Mouse (Mus musculus) MEL (cell line): Measurements from ENCODE around the gene Fmn2. TPM values are rescaled to one million over a fixed set of nuclear protein-coding genes. Genes with fewer than 3 reads are reported as not detected.

ENCODE experiments used
- DNase-seq: peaks from one replicate; pipeline ENCODE4 v3.0.0; 2011; ENCODE audit warnings: low read depth, low spot score
- H3K27ac ChIP-seq: 2 replicates; pipeline ENCODE4 v1.5.1; 2012; ENCODE audit warnings: low read depth, mild to moderate bottlenecking, control low read depth, low read length, moderate library complexity; ENCODE audit not compliant: control insufficient read depth
- H3K27me3 ChIP-seq, 2 experiments: fragments of 150-350 bp in 1 of 2; sonication (generic) in 1 of 2; 2 replicates each; pipeline ENCODE4 v1.6.1; 2012; ENCODE audit warnings: low read length in 2 of 2, mild to moderate bottlenecking in 2 of 2, improper control_type of control experiment in 1 of 2, moderate library complexity in 1 of 2; ENCODE audit not compliant: insufficient read depth in 2 of 2, control insufficient read depth in 1 of 2
- H3K36me3 ChIP-seq, 2 experiments: 2 replicates each; pipeline ENCODE4 v1.6.1; 2012 to 2014; ENCODE audit warnings: low read length in 2 of 2, improper control_type of control experiment in 1 of 2, inconsistent platforms in 1 of 2, mild to moderate bottlenecking in 1 of 2; ENCODE audit not compliant: insufficient read depth in 2 of 2, control insufficient read depth in 1 of 2
- H3K4me1 ChIP-seq, 2 experiments: fragments of 150-350 bp in 1 of 2; sonication (generic) in 1 of 2; 2 replicates each; pipeline ENCODE4 v1.6.1; 2012; ENCODE audit warnings: low read length in 2 of 2, improper control_type of control experiment in 1 of 2, mild to moderate bottlenecking in 1 of 2; ENCODE audit not compliant: insufficient read depth in 2 of 2, control insufficient read depth in 1 of 2
- H3K4me3 ChIP-seq, 2 experiments: fragments of 150-350 bp in 1 of 2; sonication (generic) in 1 of 2; 2 replicates each; pipeline ENCODE4 v1.5.1; 2012; ENCODE audit warnings: low read depth in 2 of 2, low read length in 2 of 2, mild to moderate bottlenecking in 2 of 2, moderate library complexity in 2 of 2, control low read depth in 1 of 2, improper control_type of control experiment in 1 of 2; ENCODE audit not compliant: control insufficient read depth in 1 of 2, insufficient read depth in 1 of 2
- H3K79me2 ChIP-seq: 2 replicates; pipeline ENCODE4 v1.6.1; 2012; ENCODE audit warnings: mild to moderate bottlenecking, low read length, moderate library complexity; ENCODE audit not compliant: control insufficient read depth, poor library complexity, insufficient read depth
- H3K9ac ChIP-seq: 2 replicates; pipeline ENCODE4 v1.6.1; 2012; ENCODE audit warnings: low read depth, mild to moderate bottlenecking, control low read depth, low read length, moderate library complexity; ENCODE audit not compliant: control insufficient read depth, poor library complexity, severe bottlenecking
- H3K9me3 ChIP-seq: fragments of 150-350 bp; sonication (generic); replicated peaks from 2 replicates; pipeline ENCODE4 v1.6.1; 2012; ENCODE audit warnings: mild to moderate bottlenecking, low read length, improper control_type of control experiment, moderate library complexity; ENCODE audit not compliant: insufficient read depth
- CHD1 ChIP-seq: IDR thresholded peaks from 2 replicates; pipeline ENCODE4 v1.6.1; 2012; ENCODE audit warnings: low read depth, mild to moderate bottlenecking, inconsistent platforms, low read length, improper control_type of control experiment
- CTCF ChIP-seq, 3 experiments: IDR thresholded peaks in 2 of 3; conservative IDR thresholded peaks in 1 of 3; 2 replicates each; pipeline ENCODE4 v1.5.1; 2011 to 2012; ENCODE audit warnings: low read length in 3 of 3, low read depth in 2 of 3, mild to moderate bottlenecking in 2 of 3, improper control_type of control experiment in 1 of 3, inconsistent platforms in 1 of 3, mixed read lengths in 1 of 3, moderate library complexity in 1 of 3; ENCODE audit not compliant: control insufficient read depth in 1 of 3, insufficient read depth in 1 of 3, poor library complexity in 1 of 3, severe bottlenecking in 1 of 3
- E2F4 ChIP-seq: IDR thresholded peaks from 2 replicates; pipeline ENCODE4 v1.6.1; 2011; ENCODE audit warnings: low read depth, low read length, improper control_type of control experiment, borderline replicate concordance
- EP300 ChIP-seq, 2 experiments: IDR thresholded peaks; 2 replicates each; pipeline ENCODE4 v1.6.1; 2011; ENCODE audit warnings: improper control_type of control experiment in 2 of 2, low read length in 2 of 2, low read depth in 1 of 2, mild to moderate bottlenecking in 1 of 2
- ETS1 ChIP-seq: IDR thresholded peaks from 2 replicates; pipeline ENCODE4 v1.6.1; 2012; ENCODE audit warnings: low read depth, mild to moderate bottlenecking, inconsistent platforms, low read length, improper control_type of control experiment, moderate library complexity
- GATA1 ChIP-seq: IDR thresholded peaks from 2 replicates; pipeline ENCODE4 v1.6.1; 2011; ENCODE audit warnings: low read depth, low read length, improper control_type of control experiment
- HCFC1 ChIP-seq: IDR thresholded peaks from 2 replicates; pipeline ENCODE4 v1.6.1; 2012; ENCODE audit warnings: low read depth, mild to moderate bottlenecking, inconsistent platforms, low read length, improper control_type of control experiment, moderate library complexity
- JUND ChIP-seq: IDR thresholded peaks from 2 replicates; pipeline ENCODE4 v1.6.1; 2011; ENCODE audit warnings: low read depth, mild to moderate bottlenecking, improper control_type of control experiment, low read length
- KAT2A ChIP-seq: conservative IDR thresholded peaks from 2 replicates; pipeline ENCODE4 v1.6.1; 2012; ENCODE audit warnings: low read depth, low read length, improper control_type of control experiment, inconsistent platforms
- MAFK ChIP-seq: IDR thresholded peaks from 2 replicates; pipeline ENCODE4 v1.6.1; 2011; ENCODE audit warnings: low read depth, mild to moderate bottlenecking, low read length, improper control_type of control experiment, borderline replicate concordance
- MAX ChIP-seq: IDR thresholded peaks from 2 replicates; pipeline ENCODE4 v1.6.1; 2011; ENCODE audit warnings: low read length, improper control_type of control experiment
- MXI1 ChIP-seq: IDR thresholded peaks from 2 replicates; pipeline ENCODE4 v1.6.1; 2011; ENCODE audit warnings: mild to moderate bottlenecking, low read depth, low read length, improper control_type of control experiment
- POLR2AphosphoS5 ChIP-seq: IDR thresholded peaks from 2 replicates; pipeline ENCODE4 v1.6.1; 2012; ENCODE audit warnings: low read depth, borderline replicate concordance, mild to moderate bottlenecking, inconsistent platforms, low read length, moderate library complexity, mixed read lengths
- TAL1 ChIP-seq: IDR thresholded peaks from 2 replicates; pipeline ENCODE4 v1.6.1; 2012; ENCODE audit warnings: mild to moderate bottlenecking, inconsistent platforms, low read length, moderate library complexity, mixed read lengths
- TBP ChIP-seq: IDR thresholded peaks from 2 replicates; pipeline ENCODE4 v1.8.0; 2011; ENCODE audit warnings: low read depth, low read length, improper control_type of control experiment
- TCF12 ChIP-seq: IDR thresholded peaks from 2 replicates; pipeline ENCODE4 v1.6.1; 2014; ENCODE audit warnings: low read depth, mild to moderate bottlenecking, inconsistent platforms, low read length, improper control_type of control experiment, moderate library complexity
- UBTF ChIP-seq: IDR thresholded peaks from 2 replicates; pipeline ENCODE4 v1.6.1; 2012; ENCODE audit warnings: low read depth, mild to moderate bottlenecking, inconsistent platforms, low read length, improper control_type of control experiment, moderate library complexity, borderline replicate concordance; ENCODE audit not compliant: insufficient read depth
- ZC3H11A ChIP-seq: IDR thresholded peaks from 2 replicates; pipeline ENCODE4 v1.6.1; 2012; ENCODE audit warnings: low read depth, mild to moderate bottlenecking, inconsistent platforms, low read length, improper control_type of control experiment
- ZMIZ1 ChIP-seq: IDR thresholded peaks from 2 replicates; pipeline ENCODE4 v1.6.1; 2012; ENCODE audit warnings: low read depth, mild to moderate bottlenecking, inconsistent platforms, low read length, improper control_type of control experiment, moderate library complexity
- polyA plus RNA-seq, 2 experiments: library from polyadenylated mRNA; stranded (reverse) in 1 of 2; unstranded in 1 of 2; fragments of >175 nt in 1 of 2; fragments of >200 nt in 1 of 2; gene quantifications; 2 replicates each; pipeline versions ENCODE4 v1.2.1 to v1.2.4; 2012; ENCODE audit warnings: low replicate concordance in 2 of 2, low read depth in 1 of 2; ENCODE audit not compliant: insufficient read length in 2 of 2, insufficient read depth in 1 of 2, missing spikeins in 1 of 2
- total RNA-seq: library from RNA; depleted of rRNA; stranded (reverse); fragments of 300-350 nt; gene quantifications from 2 replicates; pipeline ENCODE4 v1.2.3, GENCODE M21; 2012

The Fmn2 gene
- total and polyA plus RNA-seq, 3 experiments = not detected

DNA sequence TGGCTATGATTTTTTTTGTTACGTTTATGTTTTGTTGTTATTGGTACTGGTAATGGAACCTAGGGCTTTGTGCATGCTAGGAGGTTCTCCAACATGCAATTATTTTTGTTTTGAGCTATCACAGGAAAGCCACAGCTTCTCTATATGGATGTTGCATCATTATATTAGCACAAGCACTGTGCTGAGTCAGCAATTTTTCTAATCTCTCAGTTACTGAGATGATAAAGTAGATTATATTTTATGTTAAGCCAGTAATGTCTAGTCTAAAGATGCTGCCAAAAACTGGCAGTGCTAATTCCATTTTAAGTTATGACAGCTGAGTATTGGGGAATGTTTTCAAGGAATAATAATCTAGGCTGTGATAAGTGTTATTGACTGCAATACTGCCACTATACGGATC, 287.0 kb downstream of the Fmn2 start:
- no peak overlapping the region for H3K27ac ChIP-seq
- H3K27me3 ChIP-seq = no peaks in the 10 kb centered on the region
- H3K9me3 ChIP-seq = no peaks in the 10 kb centered on the region
- H3K79me2 ChIP-seq = no peaks in the 10 kb centered on the region
- no peak overlapping the region for H3K9ac ChIP-seq
- no peaks in the 10 kb centered on the region for H3K4me1 ChIP-seq
- no peak overlapping the region for H3K4me3 ChIP-seq
- DNase-seq = no peak
- TF ChIP-seq MAFK = peak; percentile 91
- no peak for TF ChIP-seq MXI1
- TF ChIP-seq, all 39 proteins: peak for 1
- no peaks in the 10 kb centered on the region for H3K36me3 ChIP-seq

DNA sequence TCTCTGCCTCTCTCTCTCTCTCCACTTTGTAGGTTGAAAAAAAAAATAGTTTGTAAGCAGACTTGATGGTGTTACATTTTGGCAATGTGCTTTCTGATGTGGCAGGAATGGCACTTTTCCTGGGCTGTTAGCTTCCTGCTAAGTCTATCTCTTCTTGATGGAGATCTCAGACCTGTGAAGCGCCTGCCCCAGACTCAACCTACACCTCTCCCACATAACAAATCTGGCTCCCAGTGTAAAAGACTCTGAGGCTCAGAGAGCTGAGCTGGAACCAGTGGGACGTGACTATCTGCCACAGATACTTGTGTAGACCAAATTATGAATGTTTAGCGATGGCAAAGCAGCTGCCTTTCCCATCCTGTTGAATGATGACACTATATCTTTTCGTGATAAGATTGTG, 310.2 kb downstream of the Fmn2 start:
- Histone ChIP-seq H3K4me3 (no peak overlapping the region), H3K79me2 (no peaks in the 10 kb centered on the region), H3K27ac (no peak overlapping the region), H3K27me3 (no peaks in the 10 kb centered on the region), H3K4me1 (no peaks in the 10 kb centered on the region), H3K9ac (no peak overlapping the region), H3K9me3 (no peaks in the 10 kb centered on the region), H3K36me3 (no peaks in the 10 kb centered on the region)
- no peak for DNase-seq
- TF ChIP-seq GATA1 (no peak), CHD1 (no peak), ETS1 (no peak), MAX (no peak)

DNA sequence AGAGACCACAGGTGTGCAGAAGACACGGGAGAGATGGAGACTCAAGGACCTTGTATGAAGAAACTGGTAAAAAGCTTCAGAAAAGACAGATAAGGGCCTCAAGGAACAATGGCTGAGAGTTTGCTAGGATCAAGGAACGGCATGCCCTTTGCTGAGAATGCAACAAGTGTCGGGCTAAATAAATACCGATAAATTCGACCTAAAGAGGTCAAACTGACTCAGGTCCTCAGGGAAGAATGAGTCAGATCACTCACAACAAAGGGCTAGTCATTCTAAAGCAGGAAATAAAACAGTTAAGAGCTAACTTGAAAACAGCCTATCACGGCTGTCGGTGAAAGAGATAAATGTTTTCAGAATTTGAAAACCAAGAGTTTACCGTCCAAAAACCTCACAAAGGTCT, 324.9 kb downstream of the Fmn2 start:
- Histone ChIP-seq H3K4me3 (no peak overlapping the region), H3K27me3 (no peaks in the 10 kb centered on the region)

More for the DNA sequence above, 324.9 kb downstream of the Fmn2 start:
- no peak for TF ChIP-seq TAL1
- TF ChIP-seq TCF12 = no peak
- no peak for TF ChIP-seq TBP
- TF ChIP-seq EP300 (IDR thresholded peaks at IDR 0.05; ENCODE audit: low read depth in 1 of 2, low read length in 2 of 2) = no peak
- TF ChIP-seq KAT2A = no peak
- no peak for TF ChIP-seq CTCF (IDR thresholded peaks at IDR 0.05 in 2 of 3, conservative IDR thresholded peaks at IDR 0.05 in 1 of 3; ENCODE audit: control insufficient read depth in 1 of 3, insufficient read depth in 1 of 3, low read depth in 2 of 3, low read length in 3 of 3, poor library complexity in 1 of 3, severe bottlenecking in 1 of 3)
- no peak for TF ChIP-seq ZC3H11A
- TF ChIP-seq MAX = no peak
- no peak for TF ChIP-seq GATA1
- no peak for TF ChIP-seq JUND
- TF ChIP-seq UBTF = no peak
- TF ChIP-seq POLR2AphosphoS5 = no peak
- no peak for TF ChIP-seq HCFC1
- no peak for TF ChIP-seq ZMIZ1
- TF ChIP-seq ETS1 = no peak
- TF ChIP-seq E2F4 = no peak
- TF ChIP-seq, all 39 proteins: peak for 0
- DNase-seq = no peak
- H3K4me1 ChIP-seq = no peaks in the 10 kb centered on the region
- H3K27ac ChIP-seq = no peak overlapping the region
- no peak overlapping the region for H3K9ac ChIP-seq
- no peaks in the 10 kb centered on the region for H3K9me3 ChIP-seq
- no peaks in the 10 kb centered on the region for H3K36me3 ChIP-seq
- no peaks in the 10 kb centered on the region for H3K79me2 ChIP-seq
